Mouse (Mus musculus): ENCODE data around the gene Vmn1r235. TPM values are rescaled to one million over a fixed set of nuclear protein-coding genes. Genes with fewer than 3 reads are reported as not detected.
"Not testable (repeated sequence)": the region's sequence is repeated elsewhere in the genome, so short reads cannot be mapped to it uniquely, and the experiment has no call there.

Vmn1r235 gene
- polyA plus RNA-seq (2014; fragmentation: Nextera tagmentation; extraction: Ambion mirVana) = not detected in 2 replicates

DNA sequence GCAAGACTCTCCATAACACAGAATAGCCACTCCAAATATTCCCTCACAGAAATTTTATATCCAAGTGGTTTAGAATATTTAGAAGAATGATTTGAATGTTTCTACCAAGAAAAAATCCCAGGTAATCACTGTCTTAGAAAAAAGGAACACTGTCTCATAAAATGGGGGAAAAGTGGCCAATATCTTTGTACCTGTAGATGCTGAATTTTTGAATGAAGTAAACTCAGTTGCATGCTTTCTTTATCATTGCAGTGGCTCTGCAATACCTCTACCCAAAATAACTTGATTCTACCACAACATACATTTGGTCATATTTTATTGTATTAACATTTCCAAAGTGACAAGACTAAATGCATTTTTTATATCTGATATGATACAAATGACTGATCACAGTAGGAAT lies at the start of gene Vmn1r235:
TSS of gene Vmn1r235 (plus strand) at position 301 of the 400 bp plus-strand sequence.
- no peaks in the 10 kb centered on the region for H3K36me3 ChIP-seq (ENCODE audit: control insufficient read depth, insufficient read depth, low read length)
- H3K4me2 ChIP-seq (replicated peaks; ENCODE audit: low read depth, low read length) = no peak within 1 kb of the TSS
- no peak for ATAC-seq (ENCODE audit: low FRiP score, low TSS enrichment)
- no peaks in the 10 kb centered on the region for H3K27me3 ChIP-seq (ENCODE audit: control insufficient read depth, insufficient read depth, low read length)
- H3K9ac ChIP-seq (ENCODE audit: low read depth, low read length) = no peak within 1 kb of the TSS
- H3K27ac ChIP-seq (ENCODE audit: low read depth, low read length) = no peak within 1 kb of the TSS
- H3K9me3 ChIP-seq (ENCODE audit: control insufficient read depth, low read length) = no peaks in the 10 kb centered on the region
- no peak within 1 kb of the TSS for H3K4me3 ChIP-seq (ENCODE audit: low read length)
- no peaks in the 10 kb centered on the region for H3K4me1 ChIP-seq (ENCODE audit: control insufficient read depth, insufficient read depth, low read length)

DNA sequence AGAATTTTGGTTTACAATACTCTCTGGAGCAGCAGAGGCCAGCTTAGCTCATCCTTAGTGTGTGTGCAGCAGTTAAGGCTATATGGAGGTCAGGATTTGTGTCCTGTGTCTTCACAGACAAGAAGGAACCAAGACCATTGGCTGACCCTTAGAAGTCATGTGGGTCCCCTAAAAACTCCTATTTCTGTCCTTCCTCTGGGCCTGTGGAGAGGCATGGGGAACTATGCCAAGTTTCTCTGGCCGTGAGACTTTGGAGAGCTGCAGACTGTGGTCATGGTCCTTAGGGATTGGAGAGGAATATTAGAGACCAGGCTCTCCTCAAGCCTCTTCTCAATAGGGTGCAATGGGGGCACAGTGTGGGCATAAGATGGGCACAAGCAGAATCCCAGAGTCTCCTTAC lies 45.1 kb upstream of the Vmn1r235 start:
- H3K4me1 ChIP-seq (ENCODE audit: control insufficient read depth, insufficient read depth, low read length); H3K9ac ChIP-seq (ENCODE audit: low read depth, low read length); H3K36me3 ChIP-seq (ENCODE audit: control insufficient read depth, insufficient read depth, low read length); H3K9me3 ChIP-seq (ENCODE audit: control insufficient read depth, low read length); H3K27ac ChIP-seq (ENCODE audit: low read depth, low read length); H3K4me3 ChIP-seq (ENCODE audit: low read length); H3K27me3 ChIP-seq (ENCODE audit: control insufficient read depth, insufficient read depth, low read length); H3K4me2 ChIP-seq (replicated peaks; ENCODE audit: low read depth, low read length); ATAC-seq (ENCODE audit: low FRiP score, low TSS enrichment): not testable (repeated sequence)
- 71% methylated on average over 1 of the region's 1 CpGs for WGBS

DNA sequence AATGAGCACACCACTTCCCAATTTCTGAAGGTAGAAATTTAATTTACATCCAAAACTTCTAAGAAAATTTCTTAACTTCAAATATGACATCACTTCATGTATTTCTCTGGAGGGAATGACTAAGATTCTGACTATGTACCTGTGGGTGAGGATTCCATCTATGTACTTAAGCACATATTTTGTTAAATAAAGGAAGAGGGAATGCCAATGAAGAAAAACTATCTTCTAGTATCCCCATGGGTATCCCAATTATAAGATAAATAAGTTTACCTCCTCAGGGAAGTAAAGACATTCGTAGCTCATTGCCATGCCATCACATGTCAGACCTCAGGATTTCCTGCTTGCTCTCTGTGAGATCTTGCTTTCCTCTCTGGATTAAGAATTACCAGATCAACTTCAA lies 30.4 kb upstream of the Vmn1r235 start, which contains the start of gene Vmn1r234:
TSS of gene Vmn1r234 (plus strand) at position 301 of the 400 bp plus-strand sequence.
- Histone ChIP-seq H3K4me3 (ENCODE audit: low read length) (no peak within 1 kb of the TSS), H3K4me2 (replicated peaks; ENCODE audit: low read depth, low read length) (no peak within 1 kb of the TSS), H3K4me1 (ENCODE audit: control insufficient read depth, insufficient read depth, low read length) (no peaks in the 10 kb centered on the region), H3K27me3 (ENCODE audit: control insufficient read depth, insufficient read depth, low read length) (no peaks in the 10 kb centered on the region), H3K27ac (ENCODE audit: low read depth, low read length) (no peak within 1 kb of the TSS), H3K36me3 (ENCODE audit: control insufficient read depth, insufficient read depth, low read length) (no peaks in the 10 kb centered on the region), H3K9me3 (ENCODE audit: control insufficient read depth, low read length) (no peaks in the 10 kb centered on the region), H3K9ac (ENCODE audit: low read depth, low read length) (no peak within 1 kb of the TSS)
- 87% methylated on average over 1 of the region's 1 CpGs for WGBS
- ATAC-seq (ENCODE audit: low FRiP score, low TSS enrichment) = no peak

DNA sequence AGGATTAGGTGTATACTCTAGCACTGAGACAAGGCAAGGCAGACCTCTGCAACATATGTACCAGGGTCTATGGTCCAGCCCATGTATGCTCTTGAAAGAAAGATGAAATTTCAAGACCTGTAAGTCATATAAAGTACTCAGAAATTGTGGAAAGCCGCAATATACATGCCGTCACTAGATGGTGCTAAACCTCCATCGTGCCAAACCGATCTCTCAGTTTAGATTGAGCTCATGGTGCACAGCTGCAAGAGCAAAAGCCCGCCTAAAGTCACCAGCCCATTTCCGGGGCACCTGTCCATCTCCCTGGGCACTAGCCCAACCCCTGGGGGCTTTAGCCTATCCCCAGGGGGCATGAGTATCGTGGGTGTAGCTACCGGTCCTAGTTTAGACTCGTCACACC lies 24.6 kb upstream of the Vmn1r235 start:
- ATAC-seq (ENCODE audit: low FRiP score, low TSS enrichment) = no peak
- H3K36me3 ChIP-seq (ENCODE audit: control insufficient read depth, insufficient read depth, low read length) = no peaks in the 10 kb centered on the region
- WGBS = 28% methylated on average over 9 of the region's 9 CpGs
- H3K9ac ChIP-seq (ENCODE audit: low read depth, low read length) = no peak overlapping the region
- no peak overlapping the region for H3K4me3 ChIP-seq (ENCODE audit: low read length)
- no peaks in the 10 kb centered on the region for H3K27me3 ChIP-seq (ENCODE audit: control insufficient read depth, insufficient read depth, low read length)
- no peaks in the 10 kb centered on the region for H3K4me1 ChIP-seq (ENCODE audit: control insufficient read depth, insufficient read depth, low read length)
- H3K4me2 ChIP-seq (replicated peaks; ENCODE audit: low read depth, low read length) = no peak overlapping the region
- no peak overlapping the region for H3K27ac ChIP-seq (ENCODE audit: low read depth, low read length)
- H3K9me3 ChIP-seq (ENCODE audit: control insufficient read depth, low read length) = no peaks in the 10 kb centered on the region

DNA sequence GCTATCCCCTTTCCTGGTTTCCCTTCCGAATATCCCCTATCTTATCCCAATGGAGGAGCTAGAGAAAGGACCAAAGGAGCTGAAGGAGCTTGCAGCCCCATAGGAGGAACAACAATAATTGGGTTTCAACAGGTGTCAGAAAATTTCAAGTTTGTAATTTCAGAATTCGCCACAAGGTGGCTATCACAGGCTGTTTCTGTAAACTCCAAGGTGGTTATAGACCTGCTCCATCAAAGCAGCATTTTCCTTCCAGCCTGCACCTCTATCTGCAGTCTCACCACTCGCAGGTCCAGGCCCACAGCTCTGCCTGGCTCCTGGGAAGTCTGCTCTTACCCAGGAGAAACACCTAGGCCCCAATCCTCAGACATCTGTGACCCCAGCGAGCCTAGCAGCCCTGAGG lies 15.9 kb downstream of the Vmn1r235 start:
- Histone ChIP-seq H3K9me3 (ENCODE audit: control insufficient read depth, low read length) (no peaks in the 10 kb centered on the region), H3K4me2 (replicated peaks; ENCODE audit: low read depth, low read length) (no peak overlapping the region), H3K4me3 (ENCODE audit: low read length) (no peak overlapping the region), H3K27me3 (ENCODE audit: control insufficient read depth, insufficient read depth, low read length) (no peaks in the 10 kb centered on the region; the same call in 1 of the 2 replicates), H3K9ac (ENCODE audit: low read depth, low read length) (no peak overlapping the region), H3K27ac (ENCODE audit: low read depth, low read length) (no peak overlapping the region), H3K36me3 (ENCODE audit: control insufficient read depth, insufficient read depth, low read length) (no peaks in the 10 kb centered on the region), H3K4me1 (ENCODE audit: control insufficient read depth, insufficient read depth, low read length) (no peaks in the 10 kb centered on the region)
- WGBS = 17% methylated on average over 4 of the region's 4 CpGs
- ATAC-seq (ENCODE audit: low FRiP score, low TSS enrichment) = 0 out of 2 replicates have a peak, but pooled peaks have one; percentile 57

DNA sequence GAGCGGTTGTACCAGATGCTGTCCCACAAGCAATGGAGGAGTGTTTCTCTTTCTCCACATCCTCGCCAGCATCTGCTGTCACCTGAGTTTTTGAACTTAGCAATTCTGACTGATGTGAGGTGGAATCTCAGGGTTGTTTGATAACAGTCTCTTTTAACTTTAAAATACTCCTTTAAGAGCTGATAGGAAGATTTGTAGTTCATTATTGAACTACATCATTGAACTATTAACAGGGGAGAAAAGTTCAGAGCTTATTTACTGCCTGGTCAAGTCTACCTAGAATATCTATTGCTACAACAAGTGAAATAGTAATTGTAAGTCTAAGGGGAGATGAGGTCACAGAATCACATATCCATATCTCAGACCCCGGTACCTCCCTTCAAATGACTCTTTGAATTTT lies 26.4 kb downstream of the Vmn1r235 start, which contains the start of gene Vmn1r236:
TSS of gene Vmn1r236 (plus strand) at position 301 of the 400 bp plus-strand sequence.
- H3K27ac ChIP-seq (ENCODE audit: low read depth, low read length) = no peak within 1 kb of the TSS
- no peak within 1 kb of the TSS for H3K4me3 ChIP-seq (ENCODE audit: low read length)
- WGBS = 81% methylated on average over 3 of the region's 3 CpGs
- H3K36me3 ChIP-seq (ENCODE audit: control insufficient read depth, insufficient read depth, low read length) = no peaks in the 10 kb centered on the region
- H3K4me2 ChIP-seq (replicated peaks; ENCODE audit: low read depth, low read length) = no peak within 1 kb of the TSS
- no peaks in the 10 kb centered on the region for H3K4me1 ChIP-seq (ENCODE audit: control insufficient read depth, insufficient read depth, low read length)
- H3K9me3 ChIP-seq (ENCODE audit: control insufficient read depth, low read length) = no peaks in the 10 kb centered on the region
- no peak for ATAC-seq (ENCODE audit: low FRiP score, low TSS enrichment)
- no peak within 1 kb of the TSS for H3K9ac ChIP-seq (ENCODE audit: low read depth, low read length)
- H3K27me3 ChIP-seq (ENCODE audit: control insufficient read depth, insufficient read depth, low read length) = no peaks in the 10 kb centered on the region

DNA sequence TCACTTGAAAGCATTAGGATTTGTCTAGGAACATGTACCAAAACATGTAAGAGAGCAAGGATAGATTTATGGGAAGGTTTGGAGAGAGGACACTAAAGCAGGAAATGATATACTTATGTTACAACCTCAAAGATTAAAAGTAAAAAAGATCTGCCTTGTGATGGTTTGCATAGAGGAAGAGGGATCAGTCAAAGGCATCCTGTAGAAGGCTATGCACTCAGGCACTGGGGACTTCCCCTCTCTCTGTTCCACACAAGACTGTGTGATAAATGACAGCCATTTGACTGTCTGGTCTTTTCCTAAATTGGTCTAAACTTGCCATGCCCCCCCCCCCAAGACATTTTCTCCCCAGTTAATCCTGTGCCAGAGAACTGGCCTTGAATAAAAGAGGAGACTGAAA lies 28.2 kb downstream of the Vmn1r235 start:
- ATAC-seq (ENCODE audit: low FRiP score, low TSS enrichment) = no peak
- Histone ChIP-seq H3K4me3 (ENCODE audit: low read length) (no peak overlapping the region), H3K9me3 (ENCODE audit: control insufficient read depth, low read length) (no peaks in the 10 kb centered on the region), H3K36me3 (ENCODE audit: control insufficient read depth, insufficient read depth, low read length) (no peaks in the 10 kb centered on the region), H3K4me1 (ENCODE audit: control insufficient read depth, insufficient read depth, low read length) (no peaks in the 10 kb centered on the region), H3K4me2 (replicated peaks; ENCODE audit: low read depth, low read length) (no peak overlapping the region), H3K9ac (ENCODE audit: low read depth, low read length) (no peak overlapping the region), H3K27me3 (ENCODE audit: control insufficient read depth, insufficient read depth, low read length) (no peaks in the 10 kb centered on the region), H3K27ac (ENCODE audit: low read depth, low read length) (no peak overlapping the region)

DNA sequence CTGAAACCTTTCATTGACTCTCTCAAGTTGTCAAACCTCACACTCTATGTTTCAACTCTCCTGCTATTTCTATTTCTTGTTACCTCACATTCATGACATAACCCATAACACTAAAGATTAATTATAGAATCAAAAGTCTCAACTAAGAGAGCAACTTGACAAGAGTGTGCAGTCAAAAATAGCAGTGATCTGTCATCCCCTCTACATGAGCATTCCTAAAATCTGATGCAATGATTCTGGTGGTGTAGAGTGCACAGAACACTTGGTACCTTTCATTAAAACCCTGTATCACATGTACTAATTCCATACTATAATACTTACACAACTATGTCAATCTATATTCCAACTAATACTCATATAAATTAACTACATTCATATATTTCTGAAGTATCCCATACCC lies 33.5 kb downstream of the Vmn1r235 start:
- H3K4me2 ChIP-seq (replicated peaks; ENCODE audit: low read depth, low read length) = no peak overlapping the region

DNA sequence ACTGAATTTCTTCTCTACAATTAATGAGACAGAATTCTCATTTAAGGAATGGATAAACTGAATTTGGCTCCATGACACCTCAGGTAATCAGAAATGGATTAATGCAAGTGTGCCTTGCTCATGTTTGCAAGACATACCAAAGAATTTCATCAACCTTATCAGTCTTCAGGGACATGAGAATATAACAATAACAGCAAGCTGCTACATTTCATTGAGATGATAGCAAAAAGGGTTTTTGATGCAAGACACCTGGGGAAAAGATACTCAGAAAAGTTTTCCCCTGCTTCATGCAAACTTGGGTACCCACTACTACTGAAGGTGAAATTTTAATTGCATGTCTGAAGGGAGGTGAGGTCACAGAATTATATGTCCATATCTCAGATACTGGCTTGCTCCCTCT lies 55.4 kb downstream of the Vmn1r235 start, which contains the start of gene Vmn1r237:
TSS of gene Vmn1r237 (plus strand) at position 301 of the 400 bp plus-strand sequence.
- no peak within 1 kb of the TSS for H3K4me2 ChIP-seq (replicated peaks; ENCODE audit: low read depth, low read length)
- H3K9me3 ChIP-seq (ENCODE audit: control insufficient read depth, low read length) = no peaks in the 10 kb centered on the region
- no peak within 1 kb of the TSS for H3K27ac ChIP-seq (ENCODE audit: low read depth, low read length)
- no peak within 1 kb of the TSS for H3K4me3 ChIP-seq (ENCODE audit: low read length)
- H3K27me3 ChIP-seq (ENCODE audit: control insufficient read depth, insufficient read depth, low read length) = no peaks in the 10 kb centered on the region
- H3K9ac ChIP-seq (ENCODE audit: low read depth, low read length) = no peak within 1 kb of the TSS
- no peaks in the 10 kb centered on the region for H3K36me3 ChIP-seq (ENCODE audit: control insufficient read depth, insufficient read depth, low read length)
- H3K4me1 ChIP-seq (ENCODE audit: control insufficient read depth, insufficient read depth, low read length) = no peaks in the 10 kb centered on the region
- no peak for ATAC-seq (ENCODE audit: low FRiP score, low TSS enrichment)

More for the DNA sequence above, 33.5 kb downstream of the Vmn1r235 start:
- Histone ChIP-seq H3K27me3 (ENCODE audit: control insufficient read depth, insufficient read depth, low read length) (no peaks in the 10 kb centered on the region), H3K4me3 (ENCODE audit: low read length) (no peak overlapping the region), H3K4me1 (ENCODE audit: control insufficient read depth, insufficient read depth, low read length) (no peaks in the 10 kb centered on the region), H3K9ac (ENCODE audit: low read depth, low read length) (no peak overlapping the region), H3K36me3 (ENCODE audit: control insufficient read depth, insufficient read depth, low read length) (no peaks in the 10 kb centered on the region), H3K27ac (ENCODE audit: low read depth, low read length) (no peak overlapping the region), H3K9me3 (ENCODE audit: control insufficient read depth, low read length) (no peaks in the 10 kb centered on the region)
- no peak for ATAC-seq (ENCODE audit: low FRiP score, low TSS enrichment)
